Mouse (Mus musculus): Measurements from ENCODE around the gene Cacna1i.

Gene Cacna1i

GRCm38 (mm10) chr15:80327743-80328540 lies 40.9 kb downstream of the Cacna1i start:
- in situ Hi-C loops (cut with MboI), result no loop called here

GRCm38 (mm10) chr15:80330276-80330675 lies 43.2 kb downstream of the Cacna1i start:
- in situ Hi-C loops (cut with MboI), result no loop called here

- in situ Hi-C loops (cut with MboI), result no loop called here
Observed at GRCm38 (mm10) chr15:80334766-80335165, 47.7 kb downstream of the Cacna1i start.

GRCm38 (mm10) chr15:80335196-80335595 lies 48.2 kb downstream of the Cacna1i start:
- in situ Hi-C loops (cut with MboI), result no loop called here

- in situ Hi-C loops (cut with MboI), result no loop called here
Observed at GRCm38 (mm10) chr15:80340348-80340747, 53.3 kb downstream of the Cacna1i start.

GRCm38 (mm10) chr15:80342394-80342793 lies 55.4 kb downstream of the Cacna1i start:
- in situ Hi-C loops (cut with MboI), result no loop called here

- in situ Hi-C loops (cut with MboI), result no loop called here
Observed at GRCm38 (mm10) chr15:80343031-80343430, 56.0 kb downstream of the Cacna1i start.

- in situ Hi-C loops (cut with MboI), result no loop called here
Observed at GRCm38 (mm10) chr15:80343731-80344130, 56.7 kb downstream of the Cacna1i start.

- in situ Hi-C loops (cut with MboI), result no loop called here
Observed at GRCm38 (mm10) chr15:80346510-80346909, 59.5 kb downstream of the Cacna1i start.

GRCm38 (mm10) chr15:80350431-80350830 lies 63.4 kb downstream of the Cacna1i start:
- in situ Hi-C loops (cut with MboI), result no loop called here

- in situ Hi-C loops (cut with MboI), result no loop called here
Observed at GRCm38 (mm10) chr15:80358798-80359197, 71.8 kb downstream of the Cacna1i start.

GRCm38 (mm10) chr15:80361780-80362508 lies 74.9 kb downstream of the Cacna1i start:
- in situ Hi-C loops (cut with MboI), result no loop called here

GRCm38 (mm10) chr15:80362509-80363172 lies 75.6 kb downstream of the Cacna1i start:
- in situ Hi-C loops (cut with MboI), result no loop called here

- in situ Hi-C loops (cut with MboI), result no loop called here
Observed at GRCm38 (mm10) chr15:80363821-80364715, 77.0 kb downstream of the Cacna1i start.

- in situ Hi-C loops (cut with MboI), result no loop called here
Observed at GRCm38 (mm10) chr15:80366899-80367298, 79.9 kb downstream of the Cacna1i start.

- in situ Hi-C loops (cut with MboI), result no loop called here
Observed at GRCm38 (mm10) chr15:80373219-80373964, 86.4 kb downstream of the Cacna1i start.

GRCm38 (mm10) chr15:80374854-80375253 lies 87.8 kb downstream of the Cacna1i start:
- in situ Hi-C loops (cut with MboI), result no loop called here

- in situ Hi-C loops (cut with MboI), result no loop called here
Observed at GRCm38 (mm10) chr15:80387185-80387584, 100.1 kb downstream of the Cacna1i start.

- in situ Hi-C loops (cut with MboI), result no loop called here
Observed at GRCm38 (mm10) chr15:80391791-80392190, 104.8 kb downstream of the Cacna1i start.

GRCm38 (mm10) chr15:80395035-80395434 lies 108.0 kb downstream of the Cacna1i start:
- in situ Hi-C loops (cut with MboI), result no loop called here

GRCm38 (mm10) chr15:80399451-80399850 lies 112.4 kb downstream of the Cacna1i start:
- in situ Hi-C loops (cut with MboI), result no loop called here

Data from mature B cell (primary cell).